Mouse (Mus musculus) stomach, postnatal 0 days (tissue): Measurements from ENCODE around the gene Dnm3.

Experiments
- CTCF ChIP-seq: IDR thresholded peaks from 2 replicates; pipeline ENCODE4 v1.5.1; 2016; ENCODE audit warnings: antibody characterized with exemption, low read depth, mild to moderate bottlenecking, moderate library complexity
- EP300 ChIP-seq: optimal IDR thresholded peaks from 2 replicates; pipeline ENCODE3; 2016; ENCODE audit warnings: antibody characterized with exemption

GRCm38 (mm10) chr1:162327631-162328030 is 150.2 kb downstream of the Dnm3 start:
- TF ChIP-seq EP300 (no peak), CTCF (no peak)
